Mouse (Mus musculus) kidney, adult 2 months (tissue): ENCODE data around the gene Nr1i3. TPM values are rescaled to one million over a fixed set of nuclear protein-coding genes. Genes with fewer than 3 reads are reported as not detected.
A peak's percentile ranks its signal among the peaks of the same experiment; 100 is the strongest.

ENCODE experiments used
- DNase-seq: peaks from one replicate; pipeline ENCODE4 v3.0.0; 2021
- H3K27ac ChIP-seq: fragments of 200-500 bp; 2 replicates; pipeline ENCODE4 v1.5.1; 2012; ENCODE audit warnings: low read depth, low read length, control low read depth, inconsistent platforms; ENCODE audit not compliant: insufficient read depth
- H3K27me3 ChIP-seq: fragments of 200-500 bp; replicated peaks from 2 replicates; pipeline ENCODE4 v1.6.1; 2012; ENCODE audit warnings: mild to moderate bottlenecking, moderate library complexity, low read length, inconsistent platforms; ENCODE audit not compliant: control insufficient read depth, insufficient read depth
- H3K36me3 ChIP-seq: fragments of 200-500 bp; 2 replicates; pipeline ENCODE4 v1.6.1; 2012; ENCODE audit warnings: mild to moderate bottlenecking, moderate library complexity, low read length, inconsistent platforms; ENCODE audit not compliant: control insufficient read depth, insufficient read depth
- H3K4me1 ChIP-seq: fragments of 200-500 bp; 2 replicates; pipeline ENCODE4 v1.6.1; 2011; ENCODE audit warnings: low read length; ENCODE audit not compliant: control insufficient read depth, insufficient read depth
- H3K4me3 ChIP-seq: fragments of 200-500 bp; 2 replicates; pipeline ENCODE4 v1.5.1; 2011; ENCODE audit warnings: mild to moderate bottlenecking, low read depth, low read length, control low read depth; ENCODE audit not compliant: insufficient read depth
- CTCF ChIP-seq: fragments of 200-500 bp; conservative IDR thresholded peaks from 2 replicates; pipeline ENCODE4 v1.5.1; 2011; ENCODE audit warnings: low read depth, mild to moderate bottlenecking, control low read depth, low read length, moderate library complexity, mixed read lengths; ENCODE audit not compliant: insufficient read depth, insufficient read length
- POLR2A ChIP-seq: fragments of 200-500 bp; IDR thresholded peaks from one replicate; pipeline ENCODE4 v1.6.1; 2011; ENCODE audit warnings: low read depth, low read length, control low read depth
- WGBS: fragments of 180-500 bp; shearing (Covaris S2); methylation state at CpG from one replicate; pipeline ENCODE4 v1.1.7; 2018; 5-methylcytosine and 5-hydroxymethylcytosine counted together
- polyA plus RNA-seq: library from polyadenylated mRNA; depleted of rRNA; stranded (reverse); fragments of >200 nt; gene quantifications from 2 replicates; pipeline ENCODE4 v1.2.3, GENCODE M21; 2012

Nr1i3 gene
- polyA plus RNA-seq, 1 experiment, result 0.48 TPM

GRCm38 (mm10) chr1:171179487-171180171 lies 34.1 kb upstream of the Nr1i3 start:
- Histone ChIP-seq H3K4me3 (no peak overlapping the region), H3K27me3 (no peaks in the 10 kb centered on the region), H3K27ac (no peak overlapping the region), H3K4me1 (no peaks in the 10 kb centered on the region; the same call in none of the 2 replicates), H3K36me3 (no peaks in the 10 kb centered on the region)
- TF ChIP-seq CTCF (no peak), POLR2A (no peak)
- 65% methylated on average over 5 of the region's 5 CpGs for WGBS
- peak; percentile 32 for DNase-seq

- H3K27me3 ChIP-seq, result no peaks in the 10 kb centered on the region
- no peak for DNase-seq
- WGBS, result 91% methylated on average over 3 of the region's 3 CpGs
- H3K4me3 ChIP-seq, result no peak overlapping the region
- no peaks in the 10 kb centered on the region; the same call in 1 of the 2 replicates for H3K4me1 ChIP-seq
- no peak for TF ChIP-seq CTCF
- TF ChIP-seq POLR2A, result no peak
- no peaks in the 10 kb centered on the region for H3K36me3 ChIP-seq
- no peak overlapping the region for H3K27ac ChIP-seq
Measured at GRCm38 (mm10) chr1:171183025-171183424, 30.7 kb upstream of the Nr1i3 start.

GRCm38 (mm10) chr1:171183620-171184019 lies 30.1 kb upstream of the Nr1i3 start:
- no peak overlapping the region for H3K27ac ChIP-seq
- DNase-seq, result peak; percentile 51
- no peaks in the 10 kb centered on the region for H3K27me3 ChIP-seq
- H3K4me1 ChIP-seq, result no peaks in the 10 kb centered on the region; the same call in 1 of the 2 replicates
- no peaks in the 10 kb centered on the region for H3K36me3 ChIP-seq
- H3K4me3 ChIP-seq, result no peak overlapping the region
- TF ChIP-seq POLR2A, result no peak
- TF ChIP-seq CTCF, result no peak
- 59% methylated on average over 3 of the region's 3 CpGs for WGBS

- H3K27ac ChIP-seq, result peak overlapping the region; percentile 71; the same call in 1 of the 2 replicates
Measured at GRCm38 (mm10) chr1:171184314-171184713, 29.5 kb upstream of the Nr1i3 start.

GRCm38 (mm10) chr1:171185655-171186054 lies 28.1 kb upstream of the Nr1i3 start:
- no peak for TF ChIP-seq CTCF
- TF ChIP-seq POLR2A, result no peak
- H3K36me3 ChIP-seq, result no peaks in the 10 kb centered on the region
- H3K27me3 ChIP-seq, result no peaks in the 10 kb centered on the region
- 80% methylated on average over 8 of the region's 8 CpGs for WGBS
- H3K4me3 ChIP-seq, result no peak overlapping the region
- no peak overlapping the region for H3K27ac ChIP-seq
- DNase-seq, result no peak
- H3K4me1 ChIP-seq, result peaks cover 2% of the 10 kb centered on the region

More at GRCm38 (mm10) chr1:171184314-171184713, 29.5 kb upstream of the Nr1i3 start:
- 63% methylated on average over 7 of the region's 7 CpGs for whole genome bisulfite sequencing
- no peaks in the 10 kb centered on the region for H3K36me3 ChIP-seq
- peak; percentile 42 for DNase-seq
- TF ChIP-seq POLR2A (no peak), CTCF (0 out of 2 replicates have a peak, but pooled peaks have one; percentile 23)
- no peaks in the 10 kb centered on the region for H3K27me3 ChIP-seq
- H3K4me3 ChIP-seq, result no peak overlapping the region
- H3K4me1 ChIP-seq, result peaks cover 2% of the 10 kb centered on the region

- DNase-seq, result no peak
- TF ChIP-seq CTCF (no peak), POLR2A (no peak)
Measured at GRCm38 (mm10) chr1:171187851-171188700, 25.7 kb upstream of the Nr1i3 start.

GRCm38 (mm10) chr1:171189046-171189445 lies 24.7 kb upstream of the Nr1i3 start:
- Histone ChIP-seq H3K4me1 (peaks cover 2% of the 10 kb centered on the region), H3K27ac (no peak overlapping the region), H3K36me3 (no peaks in the 10 kb centered on the region), H3K27me3 (no peaks in the 10 kb centered on the region), H3K4me3 (no peak overlapping the region)
- 41% methylated on average over 8 of the region's 8 CpGs for WGBS
- TF ChIP-seq POLR2A, result no peak
- TF ChIP-seq CTCF, result no peak
- no peak for DNase-seq

More at GRCm38 (mm10) chr1:171187851-171188700, 25.7 kb upstream of the Nr1i3 start:
- H3K4me3 ChIP-seq, result no peak overlapping the region
- no peaks in the 10 kb centered on the region for H3K27me3 ChIP-seq
- no peak overlapping the region for H3K27ac ChIP-seq
- no peaks in the 10 kb centered on the region for H3K36me3 ChIP-seq
- peaks cover 2% of the 10 kb centered on the region for H3K4me1 ChIP-seq
- 74% methylated on average over 13 of the region's 13 CpGs for WGBS
